Mouse (Mus musculus) lung, postnatal 25 days (tissue): ENCODE measurements around the gene Rsph4a.
A peak's percentile ranks its signal among the peaks of the same experiment; 100 is the strongest.
"Not testable (repeated sequence)": the region's sequence is repeated elsewhere in the genome, so short reads cannot be mapped to it uniquely, and the experiment has no call there.

Source experiments
- DNase-seq: peaks from one replicate; pipeline ENCODE4 v3.0.0; 2022; ENCODE audit warnings: low spot score

Gene Rsph4a

DNA sequence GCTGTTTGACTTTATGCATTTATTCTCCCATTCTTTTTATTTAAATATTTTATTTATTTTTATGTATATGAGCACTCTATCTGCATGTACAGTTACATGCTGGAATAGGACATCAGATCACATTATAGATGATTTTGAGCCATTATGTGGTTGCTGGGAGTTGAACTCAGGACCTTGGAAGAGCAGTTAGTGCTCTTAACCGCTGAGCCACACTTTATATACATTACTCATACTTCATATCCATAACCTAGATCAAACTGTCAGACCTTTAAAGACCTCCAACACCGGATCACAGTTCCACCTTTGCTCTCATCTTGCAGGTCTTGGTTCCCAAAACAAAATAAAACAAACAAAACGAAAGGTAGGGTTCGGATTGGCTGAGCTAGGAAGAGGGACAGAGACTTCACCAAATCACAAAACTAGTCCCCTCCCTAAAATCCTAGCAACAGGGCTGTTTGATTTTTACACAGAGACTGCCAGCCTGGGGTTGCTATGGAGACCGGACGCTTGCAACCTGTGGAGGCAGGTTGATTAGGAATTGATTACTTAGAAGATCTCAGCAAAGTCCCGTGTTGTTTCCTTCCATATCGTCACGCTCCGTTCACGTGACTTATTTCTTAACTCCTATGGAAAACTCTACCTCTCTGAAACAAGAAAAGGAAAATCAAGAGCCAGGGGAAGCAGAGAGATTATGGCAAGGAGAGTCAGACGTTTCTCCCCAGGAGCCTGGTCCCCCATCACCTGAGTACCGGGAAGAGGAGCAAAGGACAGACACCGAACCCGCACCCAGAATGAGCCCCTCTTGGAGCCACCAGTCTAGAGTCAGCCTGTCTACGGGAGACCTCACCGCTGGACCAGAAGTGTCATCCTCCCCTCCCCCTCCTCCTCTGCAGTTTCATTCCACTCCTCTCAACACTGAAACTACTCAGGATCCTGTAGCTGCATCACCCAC, at the start of gene Rsph4a:
TSS of gene Rsph4a (plus strand) at position 582 of the 952 bp plus-strand sequence.
- DNase-seq: peak; percentile 23

DNA sequence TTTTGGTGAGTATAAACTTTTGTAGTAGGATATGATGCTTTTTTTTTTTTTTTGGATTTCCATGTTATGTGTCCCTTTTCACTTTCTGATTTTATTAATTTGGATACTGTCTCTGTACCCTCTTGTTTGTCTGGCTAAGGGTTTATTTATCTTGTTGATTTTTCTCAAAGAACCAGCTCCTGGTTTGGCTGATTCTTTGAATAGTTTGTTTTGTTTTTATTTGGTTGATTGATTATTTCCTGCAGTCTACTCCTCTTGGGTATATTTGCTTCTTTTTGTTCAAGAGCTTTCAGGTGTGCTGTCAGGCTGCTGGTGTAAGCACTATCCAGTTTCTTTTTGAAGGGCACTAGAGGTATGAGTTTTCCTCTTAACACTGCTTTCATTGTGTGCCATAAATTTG, 47.5 kb upstream of the Rsph4a start, which contains the start of gene Sult3a1:
TSS of gene Sult3a1 (plus strand) at position 301 of the 400 bp plus-strand sequence.
- DNase-seq: no peak

DNA sequence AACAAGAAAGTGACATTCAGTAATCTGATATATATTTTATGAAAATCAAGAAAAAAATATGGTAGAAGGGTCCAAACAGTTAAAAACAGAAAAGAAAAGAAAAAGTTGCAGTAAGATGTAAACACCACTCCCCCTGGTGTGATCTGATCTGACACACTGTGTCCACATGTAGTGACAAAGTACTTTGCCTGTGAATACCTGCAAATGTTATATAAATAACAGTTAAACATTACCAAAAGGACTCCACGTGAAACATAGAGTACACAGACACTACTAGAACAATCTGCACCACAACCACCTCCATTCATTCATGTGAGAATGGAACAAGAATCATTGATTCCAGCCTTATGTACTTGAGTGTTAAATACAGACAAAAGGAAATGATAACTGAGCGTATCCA, 38.9 kb upstream of the Rsph4a start:
- DNase-seq: no peak

DNA sequence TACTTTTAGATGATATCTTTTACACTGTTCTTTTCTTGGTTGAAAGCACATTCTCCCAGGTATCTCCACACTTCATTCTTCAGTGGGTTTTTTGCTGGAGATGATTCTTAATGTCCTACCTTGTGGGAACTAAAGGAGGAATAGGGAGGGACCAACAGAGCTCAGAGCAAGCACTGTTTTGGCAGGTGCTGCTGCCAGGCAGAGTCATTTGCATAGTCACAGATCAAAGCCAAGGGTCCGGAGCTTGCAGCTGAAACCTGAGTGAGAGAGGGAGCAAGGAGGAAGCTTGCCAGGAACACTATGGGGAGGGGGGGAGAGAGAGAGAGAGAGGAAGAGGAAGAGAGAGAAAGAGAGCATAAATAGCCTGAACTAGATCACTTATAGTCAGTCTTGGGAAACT, 34.5 kb upstream of the Rsph4a start:
- DNase-seq: no peak

DNA sequence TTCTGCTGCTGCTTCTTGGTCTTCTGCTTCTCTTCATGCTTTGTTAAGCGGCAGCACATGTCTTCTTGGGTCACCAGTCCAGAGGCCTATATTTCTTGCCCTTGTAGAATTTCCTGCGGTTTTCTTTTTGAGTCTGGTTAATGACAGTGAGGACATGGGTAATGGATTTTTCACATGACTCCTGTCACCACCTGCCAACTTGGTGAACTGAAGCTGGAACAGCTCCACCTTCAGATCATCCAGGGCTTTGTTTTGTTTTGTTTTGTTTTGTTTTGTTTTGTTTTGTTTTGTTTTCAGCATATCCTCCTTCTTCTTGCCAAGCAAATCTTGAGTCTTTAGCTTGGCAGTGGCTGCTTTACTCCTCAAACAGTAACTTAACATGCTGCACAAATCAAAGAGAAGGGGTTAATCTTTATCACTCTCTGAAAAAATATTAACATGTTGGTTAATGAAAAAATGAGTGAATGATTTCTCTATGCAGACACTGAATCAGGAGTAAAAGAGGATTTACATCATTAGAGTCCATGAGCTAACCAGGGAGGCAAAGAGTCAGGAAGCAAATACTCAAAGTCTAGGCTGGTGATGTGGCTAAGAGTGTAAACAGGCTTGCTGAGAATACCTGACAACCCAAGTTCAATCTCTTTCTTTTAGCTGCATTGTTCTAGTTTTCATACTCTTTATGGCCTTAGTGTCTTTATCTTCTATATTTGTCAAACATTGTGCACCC, 32.1 kb upstream of the Rsph4a start:
- DNase-seq: no peak

DNA sequence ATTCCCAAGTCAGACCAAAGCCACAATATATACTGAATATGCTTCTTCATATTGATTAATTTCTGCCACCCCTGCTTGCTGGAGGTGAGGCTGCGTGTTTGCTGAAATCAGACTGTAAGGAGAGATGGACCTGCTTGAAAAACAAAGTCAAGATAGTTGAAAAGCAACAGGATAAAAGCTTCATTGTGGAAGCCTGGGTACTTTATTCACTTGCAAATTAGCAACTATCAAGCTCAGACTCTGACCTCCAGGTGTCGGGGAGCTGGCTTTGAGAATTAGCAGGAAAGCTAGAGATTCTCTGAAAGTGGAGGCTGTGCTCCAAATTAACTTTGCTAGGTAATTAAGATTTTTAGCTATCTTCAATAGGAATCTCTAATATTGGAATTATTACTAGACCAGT, 22.5 kb upstream of the Rsph4a start:
- DNase-seq: not testable (repeated sequence)

DNA sequence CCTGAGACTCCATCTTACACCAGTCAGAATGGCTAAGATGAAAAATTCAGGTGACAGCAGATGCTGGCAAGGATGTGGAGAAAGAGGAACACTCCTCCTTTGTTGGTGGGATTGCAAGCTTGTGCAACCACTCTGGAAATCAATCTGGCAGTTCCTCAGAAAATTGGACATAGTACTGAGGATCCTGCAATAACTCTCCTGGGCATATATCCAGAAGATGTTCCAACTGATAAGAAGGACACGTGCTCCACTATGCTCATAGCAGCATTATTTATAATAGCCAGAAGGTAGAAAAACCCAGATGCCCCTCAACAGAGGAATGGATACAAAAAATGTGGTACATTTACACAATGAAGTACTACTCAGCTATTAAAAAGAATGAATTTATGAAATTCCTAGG, 3.4 kb upstream of the Rsph4a start:
- DNase-seq: not testable (repeated sequence)

DNA sequence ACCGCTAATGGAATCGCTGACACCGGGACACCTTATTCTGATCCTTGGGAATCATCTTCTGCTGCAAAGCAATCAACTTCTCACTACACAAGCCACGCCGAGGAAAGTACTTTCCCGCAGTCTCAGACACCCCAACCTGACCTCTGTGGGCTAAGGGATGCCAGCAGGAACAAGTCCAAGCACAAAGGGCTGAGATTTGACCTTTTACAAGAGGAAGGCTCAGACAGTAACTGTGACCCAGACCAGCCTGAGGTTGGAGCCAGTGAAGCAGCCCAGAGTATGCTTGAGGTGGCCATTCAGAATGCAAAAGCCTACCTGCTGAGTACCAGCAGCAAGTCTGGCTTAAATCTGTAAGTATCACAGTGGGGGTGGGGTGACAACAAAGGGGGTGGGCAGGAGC, 578 bp downstream of the Rsph4a start:
- DNase-seq: no peak

DNA sequence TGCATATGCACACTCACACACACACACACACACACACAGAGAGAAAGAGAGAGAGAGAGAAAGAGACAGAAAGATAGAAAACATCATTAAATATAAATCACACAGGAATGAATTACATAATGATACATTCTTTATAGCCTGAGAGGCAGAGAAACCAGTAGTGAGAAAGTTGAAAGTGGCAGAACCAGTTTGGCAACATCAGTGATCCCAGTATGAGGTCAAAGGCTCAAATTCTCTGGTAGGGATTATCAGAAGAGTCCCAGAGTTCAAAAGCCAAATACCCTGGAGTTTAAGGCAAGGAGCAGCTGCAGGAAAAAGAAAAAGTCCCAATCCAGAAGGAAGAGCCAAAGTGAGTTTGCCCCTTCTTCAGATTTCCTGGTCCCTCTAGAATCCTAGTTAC, 35.8 kb downstream of the Rsph4a start:
- DNase-seq: peak; percentile 48

DNA sequence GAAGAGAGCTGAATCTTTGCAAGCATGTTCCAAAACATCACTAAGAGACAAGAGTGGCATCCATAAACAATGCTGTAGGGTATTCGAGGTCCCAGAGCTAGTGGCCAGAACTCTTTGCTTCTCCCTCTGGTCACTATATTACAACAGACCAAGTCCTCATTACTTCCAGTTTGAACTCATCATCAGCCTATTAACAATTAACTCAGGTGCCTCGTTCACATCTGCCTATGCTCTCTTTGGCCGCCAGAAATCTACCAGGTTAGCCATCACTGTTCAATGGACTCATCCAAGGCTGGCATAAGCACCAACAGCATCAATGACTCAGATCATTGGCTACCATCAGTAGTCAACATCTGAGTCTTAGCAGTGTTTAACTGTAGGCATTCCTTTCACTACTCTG, 40.5 kb downstream of the Rsph4a start:
- DNase-seq: no peak

DNA sequence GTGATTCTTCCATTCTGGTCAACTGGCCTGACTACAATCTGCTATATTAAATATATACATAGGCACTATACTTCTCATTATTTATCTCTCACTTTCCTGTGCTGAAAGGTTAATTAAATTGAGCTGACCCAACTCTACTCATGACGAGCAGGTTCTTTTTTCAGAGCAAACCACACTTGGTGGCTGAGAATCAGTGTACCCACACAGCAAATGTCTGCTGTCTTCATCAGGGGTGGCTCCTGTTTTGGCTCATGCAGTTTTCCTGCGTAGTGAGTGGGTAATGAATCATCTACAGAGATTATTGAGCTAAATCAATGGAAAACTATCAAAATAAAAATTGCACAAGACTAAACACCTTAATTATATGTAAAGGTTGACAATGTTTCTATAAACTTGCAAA, 41.4 kb downstream of the Rsph4a start:
- no peak for DNase-seq

DNA sequence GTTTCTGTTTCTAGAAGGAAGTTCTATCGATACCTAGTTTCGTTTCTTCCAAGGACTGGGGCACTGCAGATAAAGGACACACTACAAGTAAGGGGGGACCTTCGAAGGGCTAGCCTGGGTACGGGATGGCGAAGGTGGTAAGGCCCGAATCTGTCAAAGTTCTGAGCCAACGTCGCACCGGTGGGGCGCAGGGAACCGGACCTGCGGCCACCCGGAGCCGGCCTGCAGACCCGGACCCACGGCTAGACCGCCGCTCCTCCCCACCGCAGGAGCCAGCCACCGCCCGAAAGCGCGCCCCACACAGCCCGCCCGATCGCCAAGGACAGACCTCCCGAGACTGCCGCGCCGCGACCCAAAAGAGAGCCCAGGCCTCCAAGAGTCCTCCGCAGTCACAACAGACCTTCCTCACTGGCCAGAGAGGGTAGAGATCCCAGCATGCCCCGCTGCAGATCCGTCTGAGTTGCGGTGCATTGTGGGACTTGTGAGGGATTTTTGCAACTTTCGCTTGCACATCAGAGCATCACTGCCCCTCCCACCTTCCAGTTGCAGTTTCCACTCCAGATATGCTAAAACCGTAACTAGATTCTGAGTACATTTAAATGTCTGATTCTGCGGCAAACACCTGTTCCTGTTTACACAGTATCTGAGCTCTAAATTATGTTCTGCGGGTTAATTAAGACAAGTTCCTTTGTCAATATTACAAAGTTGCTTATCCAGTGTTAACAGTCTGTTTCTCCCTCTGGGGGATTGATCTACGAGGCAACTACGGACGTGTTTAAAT, 46.1 kb downstream of the Rsph4a start, which contains the start of gene Zup1:
TSS of gene Zup1 (minus strand) at position 467 of the 781 bp plus-strand sequence.
- DNase-seq: peak; percentile 90

DNA sequence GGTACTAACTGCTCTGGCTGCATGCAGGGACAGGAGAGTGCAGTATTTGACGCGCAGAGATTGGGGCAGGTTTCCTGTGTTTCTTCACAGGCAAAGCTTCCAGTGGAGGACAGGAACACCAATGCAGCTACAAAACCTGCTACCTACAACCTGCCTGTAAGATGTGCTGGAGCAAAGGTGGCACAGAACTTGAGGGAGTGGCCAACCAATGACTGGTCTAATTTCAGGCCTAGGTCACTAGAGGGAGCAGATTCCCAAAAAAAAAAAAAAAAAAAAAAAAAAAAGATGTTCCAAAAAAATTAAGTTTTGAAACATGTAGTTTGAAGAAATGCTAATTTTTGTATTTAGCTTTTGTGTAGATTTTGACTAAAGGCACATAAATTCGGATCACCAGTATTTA, 47.6 kb downstream of the Rsph4a start:
- DNase-seq: no peak
